9 mouse cellular contexts compared by ENCODE assay signal in genomic region chr16:45609300-45609699, GRCm38 (mm10). TPM values are rescaled to one million over a fixed set of nuclear protein-coding genes. Genes with fewer than 3 reads are reported as not detected.
A peak's percentile ranks its signal among the peaks of the same experiment; 100 is the strongest.
DNase-seq lines count a peak whose midpoint lies in the region; ATAC-seq and TF ChIP-seq lines count a peak whose summit lies in the region.
"Had no signal": no experiment of that assay in that cellular context is flagged by ENCODE, and none has a peak within 500 bp of the region (broad histone marks: within the 10 kb centered on the region; RNA-seq: fewer than 3 reads in every experiment).

No protein-coding gene starts in this region.

- TF ChIP-seq RAD21 in MEL (IDR thresholded peaks at IDR 0.05; ENCODE audit: low read depth, low read length) = peak; percentile 33

- peak; percentile 40 for DNase-seq in adrenal gland, postnatal 10 days
- no peak for DNase-seq in adrenal gland, postnatal 25 days
- DNase-seq in layer of hippocampus, adult 2 months (ENCODE audit: low spot score in 2 of 2) = no peak
- no peak for DNase-seq in layer of hippocampus, adult 9-10 months (ENCODE audit: low spot score)
- DNase-seq in MEL (ENCODE audit: low read depth, low spot score) = peak; percentile 48
- no peak for DNase-seq in ovary, postnatal 36 days (ENCODE audit: low spot score)

- no peak overlapping the region for H3K27ac ChIP-seq in layer of hippocampus, adult 2 months
- no peak overlapping the region for H3K27ac ChIP-seq in MEL (ENCODE audit: control insufficient read depth, low read depth, low read length)
- H3K27ac ChIP-seq in lung, embryonic 16.5 days (ENCODE audit: low read length) = peak overlapping the region; percentile 48; the same call in 1 of the 2 replicates
- H3K27ac ChIP-seq: limb, embryonic 15.5 days had no signal

- no peak overlapping the region for H3K4me3 ChIP-seq in layer of hippocampus, adult 2 months
- no peak overlapping the region for H3K4me3 ChIP-seq in MEL (ENCODE audit: control insufficient read depth in 1 of 2, insufficient read depth in 1 of 2, low read depth in 2 of 2, low read length in 2 of 2)
- no peak overlapping the region for H3K4me3 ChIP-seq in lung, embryonic 16.5 days (ENCODE audit: low read length)
- H3K4me3 ChIP-seq: limb, embryonic 15.5 days had no signal

- TF ChIP-seq EP300 in MEL (IDR thresholded peaks at IDR 0.05; ENCODE audit: low read depth in 1 of 2, low read length in 2 of 2) = no peak

- H3K9ac ChIP-seq in MEL (ENCODE audit: control insufficient read depth, low read depth, low read length, poor library complexity, severe bottlenecking) = no peak overlapping the region
- no peak overlapping the region for H3K9ac ChIP-seq in lung, embryonic 16.5 days (ENCODE audit: low read length)
- H3K9ac ChIP-seq: limb, embryonic 15.5 days had no signal

- ATAC-seq in granulocyte monocyte progenitor cell, adult 5-6 weeks (replicated peaks; ENCODE audit: poor library complexity, severe bottlenecking) = peak; percentile 64
- ATAC-seq in lung, embryonic 16.5 days (ENCODE audit: low read depth) = peak; percentile 42; the same call in 1 of the 2 replicates

- no peaks in the 10 kb centered on the region for H3K4me1 ChIP-seq in MEL (ENCODE audit: control insufficient read depth in 1 of 2, insufficient read depth in 2 of 2, low read length in 2 of 2)
- H3K4me1 ChIP-seq in lung, embryonic 16.5 days (replicated peaks; ENCODE audit: control insufficient read depth, insufficient read depth, low read length) = no peaks in the 10 kb centered on the region
- H3K4me1 ChIP-seq: limb, embryonic 15.5 days had no signal

- no peaks in the 10 kb centered on the region for H3K36me3 ChIP-seq in MEL (ENCODE audit: control insufficient read depth in 1 of 2, insufficient read depth in 2 of 2, low read length in 2 of 2)
- no peaks in the 10 kb centered on the region for H3K36me3 ChIP-seq in lung, embryonic 16.5 days (ENCODE audit: control insufficient read depth, insufficient read depth, low read length)
- H3K36me3 ChIP-seq: limb, embryonic 15.5 days had no signal

- no peak for TF ChIP-seq POLR2A in MEL (IDR thresholded peaks at IDR 0.05; ENCODE audit: control insufficient read depth in 1 of 2, insufficient read depth in 1 of 2, low read depth in 1 of 2, low read length in 2 of 2, poor library complexity in 1 of 2)

- 58% methylated on average over 3 of the region's 3 CpGs for WGBS in lung, embryonic 16.5 days

- H3K9me3 ChIP-seq in MEL (replicated peaks; ENCODE audit: insufficient read depth, low read length) = no peaks in the 10 kb centered on the region
- H3K9me3 ChIP-seq in lung, embryonic 16.5 days (ENCODE audit: control insufficient read depth, low read length) = no peaks in the 10 kb centered on the region
- H3K9me3 ChIP-seq: limb, embryonic 15.5 days had no signal

- H3K4me2 ChIP-seq in lung, embryonic 16.5 days (ENCODE audit: low read depth, low read length) = no peak overlapping the region
- H3K4me2 ChIP-seq: limb, embryonic 15.5 days had no signal

- no peaks in the 10 kb centered on the region for H3K79me2 ChIP-seq in MEL (ENCODE audit: control insufficient read depth, insufficient read depth, low read length, poor library complexity)

- peak; percentile 84 for TF ChIP-seq CTCF in layer of hippocampus, adult 2 months (conservative IDR thresholded peaks at IDR 0.05)
- TF ChIP-seq CTCF in MEL (IDR thresholded peaks at IDR 0.05 in 2 of 3, conservative IDR thresholded peaks at IDR 0.05 in 1 of 3; ENCODE audit: control insufficient read depth in 1 of 3, insufficient read depth in 1 of 3, low read depth in 2 of 3, low read length in 3 of 3, poor library complexity in 1 of 3, severe bottlenecking in 1 of 3) = peak in 2 of 3 experiments; percentile 25 to 60; a peak in 4 of 6 replicates

- no peaks in the 10 kb centered on the region; a peak in 1 of 4 replicates for H3K27me3 ChIP-seq in MEL (ENCODE audit: control insufficient read depth in 1 of 2, insufficient read depth in 2 of 2, low read length in 2 of 2)
- H3K27me3 ChIP-seq in lung, embryonic 16.5 days (ENCODE audit: control insufficient read depth, insufficient read depth, low read depth, low read length) = no peaks in the 10 kb centered on the region
- H3K27me3 ChIP-seq: limb, embryonic 15.5 days had no signal

TF ChIP-seq in MEL, 35 proteins besides CTCF, POLR2A, EP300 and RAD21:
- TF ChIP-seq MAX (IDR thresholded peaks at IDR 0.05; ENCODE audit: low read length) = no peak
- TF ChIP-seq ZC3H11A (IDR thresholded peaks at IDR 0.05; ENCODE audit: low read depth, low read length) = 0 out of 2 replicates have a peak, but pooled peaks have one; percentile 8
- TF ChIP-seq BHLHE40 (IDR thresholded peaks at IDR 0.05; ENCODE audit: borderline replicate concordance, low read depth, low read length) = no peak
- TF ChIP-seq SMC3 (IDR thresholded peaks at IDR 0.05; ENCODE audit: low read depth, low read length) = peak; percentile 52
- no peak for TF ChIP-seq MEF2A (IDR thresholded peaks at IDR 0.05; ENCODE audit: extremely low read depth, insufficient replicate concordance, low read depth, low read length, poor library complexity, severe bottlenecking)
- TF ChIP-seq MAFK (IDR thresholded peaks at IDR 0.05; ENCODE audit: borderline replicate concordance, low read depth, low read length) = no peak
- TF ChIP-seq MYC (IDR thresholded peaks at IDR 0.05; ENCODE audit: low read depth, low read length) = no peak
- TF ChIP-seq KAT2A (conservative IDR thresholded peaks at IDR 0.05; ENCODE audit: low read depth, low read length) = no peak
- no peak for TF ChIP-seq E2F4 (IDR thresholded peaks at IDR 0.05; ENCODE audit: borderline replicate concordance, low read depth, low read length)
- no peak for TF ChIP-seq TAL1 (IDR thresholded peaks at IDR 0.05; ENCODE audit: low read length)
- no peak for TF ChIP-seq HCFC1 (IDR thresholded peaks at IDR 0.05; ENCODE audit: low read depth, low read length)

RNA-seq across cellular contexts. Expression of gene Gcsam, which starts 0.9 kb away (rescaled TPM):
- total RNA-seq in adrenal gland, postnatal 10 days (2021) = under 1 TPM; 0.21 to 0.48 TPM
- total RNA-seq in adrenal gland, postnatal 25 days (2021) = not detected in 2 replicates
- total RNA-seq in layer of hippocampus, adult 2 months (2021) = not detected
- not detected in 2 replicates for total RNA-seq in MEL (2012; rRNA removed)
- not detected for polyA plus RNA-seq in MEL (2012; ENCODE audit: insufficient read depth in 1 of 2, insufficient read length in 2 of 2, low read depth in 1 of 2, low replicate concordance in 2 of 2, missing spikeins in 1 of 2)
- not detected in 2 replicates for total RNA-seq in granulocyte monocyte progenitor cell, adult 5-6 weeks (2014; fragmentation: Nextera tagmentation)
- total RNA-seq in granulocyte monocyte progenitor cell, adult 5-6 weeks (2017) = 0.04 TPM in 1 of 2 replicates, not detected in the other
- 0.08 and 0.38 TPM in 2 replicates for polyA plus RNA-seq in lung, embryonic 16.5 days (2015; fragmentation: Nextera tagmentation; extraction: Ambion mirVana)

RNA-seq across cellular contexts. Expression of gene BC016579, which starts 44.6 kb away (rescaled TPM):
- total RNA-seq in adrenal gland, postnatal 10 days (2021) = under 1 TPM; 0.18 to 0.48 TPM
- 0.15 TPM in 1 of 2 replicates, not detected in the other for total RNA-seq in adrenal gland, postnatal 25 days (2021)
- under 1 TPM in 1 of 2 experiments, not detected in 1; 0.15 TPM for total RNA-seq in layer of hippocampus, adult 2 months (2021)
- total RNA-seq in MEL (2012; rRNA removed) = not detected in 2 replicates
- not detected for polyA plus RNA-seq in MEL (2012; ENCODE audit: insufficient read depth in 1 of 2, insufficient read length in 2 of 2, low read depth in 1 of 2, low replicate concordance in 2 of 2, missing spikeins in 1 of 2)
- total RNA-seq in granulocyte monocyte progenitor cell, adult 5-6 weeks (2014; fragmentation: Nextera tagmentation) = 2.7 TPM in 1 of 2 replicates, not detected in the other
- total RNA-seq in granulocyte monocyte progenitor cell, adult 5-6 weeks (2017) = 0.13 and 0.46 TPM in 2 replicates
- 0.25 and 0.29 TPM in 2 replicates for polyA plus RNA-seq in lung, embryonic 16.5 days (2015; fragmentation: Nextera tagmentation; extraction: Ambion mirVana)

Comparison
In these comparisons a context has a peak if more than half of its experiments do, and no peak if none do; other contexts are left out.
1. DNase-seq: peak in adrenal gland, postnatal 10 days (single experiment) and MEL (single experiment); none in adrenal gland, postnatal 25 days (single experiment), layer of hippocampus, adult 2 months (0 of 2), layer of hippocampus, adult 9-10 months (single experiment) and ovary, postnatal 36 days (single experiment).